Mouse (Mus musculus): ENCODE data around the gene Olfr1440. TPM values are rescaled to one million over a fixed set of nuclear protein-coding genes. Genes with fewer than 3 reads are reported as not detected.

Olfr1440 gene
- not detected in 2 replicates for polyA plus RNA-seq (2015; fragmentation: Nextera tagmentation; extraction: Ambion mirVana)

- 82% methylated on average over 2 of the region's 2 CpGs for WGBS
- ATAC-seq (ENCODE audit: insufficient read depth, low FRiP score, low read depth): no peak
Observed at GRCm38 (mm10) chr19:12386979-12387378, at the start of gene Olfr1440. Gene Olfr1440, plus strand, starts transcription at chr19:12387279.

GRCm38 (mm10) chr19:12373004-12373403 is 14.1 kb upstream of the Olfr1440 start:
- no peak for ATAC-seq (ENCODE audit: insufficient read depth, low FRiP score, low read depth)
- no peaks in the 10 kb centered on the region for H3K36me3 ChIP-seq
- 83% methylated on average over 3 of the region's 3 CpGs for WGBS

More at GRCm38 (mm10) chr19:12386979-12387378, at the start of gene Olfr1440:
- Histone ChIP-seq H3K27me3 (replicated peaks) (no peaks in the 10 kb centered on the region), H3K4me2 (no peak within 1 kb of the TSS), H3K36me3 (no peaks in the 10 kb centered on the region), H3K4me3 (replicated peaks) (no peak within 1 kb of the TSS), H3K9ac (no peak within 1 kb of the TSS), H3K4me1 (no peaks in the 10 kb centered on the region), H3K27ac (no peak within 1 kb of the TSS), H3K9me3 (no peaks in the 10 kb centered on the region)

GRCm38 (mm10) chr19:12374465-12375025 is 12.5 kb upstream of the Olfr1440 start:
- ATAC-seq (ENCODE audit: insufficient read depth, low FRiP score, low read depth): no peak
- H3K4me1 ChIP-seq: no peaks in the 10 kb centered on the region
- H3K9me3 ChIP-seq: no peaks in the 10 kb centered on the region
- H3K27ac ChIP-seq: no peak overlapping the region
- no peak overlapping the region for H3K4me2 ChIP-seq
- H3K4me3 ChIP-seq (replicated peaks): no peak overlapping the region
- H3K36me3 ChIP-seq: no peaks in the 10 kb centered on the region
- no peaks in the 10 kb centered on the region for H3K27me3 ChIP-seq (replicated peaks)
- H3K9ac ChIP-seq: no peak overlapping the region
- WGBS: 37% methylated on average over 2 of the region's 2 CpGs

More at GRCm38 (mm10) chr19:12373004-12373403, 14.1 kb upstream of the Olfr1440 start:
- no peak overlapping the region for H3K4me3 ChIP-seq (replicated peaks)
- no peaks in the 10 kb centered on the region for H3K4me1 ChIP-seq
- no peaks in the 10 kb centered on the region for H3K9me3 ChIP-seq
- no peak overlapping the region for H3K4me2 ChIP-seq
- H3K27ac ChIP-seq: no peak overlapping the region
- no peak overlapping the region for H3K9ac ChIP-seq
- H3K27me3 ChIP-seq (replicated peaks): no peaks in the 10 kb centered on the region

- H3K36me3 ChIP-seq: no peaks in the 10 kb centered on the region
- no peaks in the 10 kb centered on the region for H3K9me3 ChIP-seq
- H3K9ac ChIP-seq: no peak overlapping the region
- H3K27me3 ChIP-seq (replicated peaks): no peaks in the 10 kb centered on the region
- no peak overlapping the region for H3K4me3 ChIP-seq (replicated peaks)
- H3K4me2 ChIP-seq: no peak overlapping the region
- no peak overlapping the region for H3K27ac ChIP-seq
- no peaks in the 10 kb centered on the region for H3K4me1 ChIP-seq
- no peak for ATAC-seq (ENCODE audit: insufficient read depth, low FRiP score, low read depth)
Observed at GRCm38 (mm10) chr19:12413737-12414136, 26.7 kb downstream of the Olfr1440 start.

DNA sequence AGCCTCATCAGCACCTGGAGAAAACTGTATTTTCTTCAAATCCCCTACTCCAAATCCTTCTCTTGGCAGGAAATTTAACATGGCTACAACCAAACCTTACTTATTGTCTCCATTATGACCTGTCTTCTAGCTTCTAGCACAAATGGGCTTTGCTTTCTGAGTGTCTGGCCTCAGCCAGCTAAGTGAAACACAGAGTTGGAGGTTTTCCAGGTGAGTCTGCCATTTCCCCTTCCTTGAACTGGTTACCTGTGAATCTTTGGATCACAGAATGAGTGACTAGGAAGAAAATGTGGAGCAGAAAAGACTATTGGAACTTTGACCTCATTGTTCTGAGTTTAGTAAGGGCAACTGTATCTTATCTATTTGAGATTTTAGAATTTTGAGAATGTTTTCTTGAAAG is 30.3 kb downstream of the Olfr1440 start, which contains the start of gene Olfr1441:
Gene Olfr1441 (plus strand): TSS at position 73 of the 400 bp plus-strand sequence.
- Histone ChIP-seq H3K27ac (no peak within 1 kb of the TSS), H3K4me2 (no peak within 1 kb of the TSS), H3K4me1 (no peaks in the 10 kb centered on the region), H3K9me3 (no peaks in the 10 kb centered on the region), H3K36me3 (no peaks in the 10 kb centered on the region), H3K27me3 (replicated peaks) (no peaks in the 10 kb centered on the region), H3K4me3 (replicated peaks) (no peak within 1 kb of the TSS), H3K9ac (no peak within 1 kb of the TSS)
- no peak for ATAC-seq (ENCODE audit: insufficient read depth, low FRiP score, low read depth)

DNA sequence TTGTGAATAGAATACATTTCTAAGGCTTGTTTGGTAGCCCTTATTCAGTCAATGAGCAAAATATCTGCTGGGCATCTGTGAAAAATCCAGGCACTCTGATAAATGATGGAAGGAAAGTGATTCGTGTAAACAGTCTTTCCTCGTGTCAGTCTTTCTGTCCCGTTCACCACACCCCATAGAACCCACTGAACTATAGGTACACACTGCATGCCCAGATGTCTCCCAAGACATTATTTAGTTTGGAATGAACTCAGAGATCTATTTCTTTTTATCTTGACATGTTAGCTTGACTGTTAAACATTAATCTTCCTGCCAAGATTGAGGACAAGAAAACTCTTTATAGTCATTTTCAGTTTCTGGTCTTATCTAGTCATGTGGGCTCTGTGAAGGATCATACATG is 31.2 kb downstream of the Olfr1440 start:
- Histone ChIP-seq H3K27ac (no peak overlapping the region), H3K4me2 (no peak overlapping the region), H3K9me3 (no peaks in the 10 kb centered on the region), H3K4me3 (replicated peaks) (no peak overlapping the region), H3K9ac (no peak overlapping the region), H3K36me3 (no peaks in the 10 kb centered on the region), H3K4me1 (no peaks in the 10 kb centered on the region), H3K27me3 (replicated peaks) (no peaks in the 10 kb centered on the region)
- 26% methylated on average over 3 of the region's 3 CpGs for WGBS
- ATAC-seq (ENCODE audit: insufficient read depth, low FRiP score, low read depth): no peak

DNA sequence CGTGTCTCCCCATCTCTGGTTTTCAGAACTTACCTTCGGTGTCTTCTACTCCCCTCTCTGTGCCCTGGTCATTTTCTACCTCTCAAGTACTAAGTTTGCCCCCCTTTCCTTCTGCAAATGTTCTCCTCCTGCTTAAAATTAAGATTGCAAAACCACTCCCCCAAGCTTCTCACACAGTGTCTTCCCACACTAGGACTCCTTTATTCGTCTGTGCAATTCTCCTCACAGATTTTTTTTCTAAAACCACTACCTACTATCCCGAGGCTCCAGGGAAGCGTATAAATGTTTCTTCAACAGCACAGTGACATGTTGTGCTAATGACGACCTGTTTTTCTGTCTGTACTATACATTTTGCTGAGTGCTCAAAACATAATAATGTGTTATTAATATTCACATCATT is 33.5 kb downstream of the Olfr1440 start:
- Histone ChIP-seq H3K36me3 (no peaks in the 10 kb centered on the region), H3K9me3 (no peaks in the 10 kb centered on the region), H3K9ac (no peak overlapping the region), H3K4me3 (replicated peaks) (no peak overlapping the region), H3K4me2 (no peak overlapping the region), H3K27ac (no peak overlapping the region), H3K27me3 (replicated peaks) (no peaks in the 10 kb centered on the region), H3K4me1 (no peaks in the 10 kb centered on the region)
- no peak for ATAC-seq (ENCODE audit: insufficient read depth, low FRiP score, low read depth)
- WGBS: 68% methylated on average over 6 of the region's 6 CpGs

- no peak overlapping the region for H3K4me3 ChIP-seq (replicated peaks)
- no peaks in the 10 kb centered on the region for H3K36me3 ChIP-seq
- no peak overlapping the region for H3K9ac ChIP-seq
- no peaks in the 10 kb centered on the region for H3K4me1 ChIP-seq
- H3K4me2 ChIP-seq: no peak overlapping the region
- ATAC-seq (ENCODE audit: insufficient read depth, low FRiP score, low read depth): no peak
- no peak overlapping the region for H3K27ac ChIP-seq
- no peaks in the 10 kb centered on the region for H3K27me3 ChIP-seq (replicated peaks)
- 83% methylated on average over 1 of the region's 1 CpGs for WGBS
- no peaks in the 10 kb centered on the region for H3K9me3 ChIP-seq
Observed at GRCm38 (mm10) chr19:12421680-12422079, 34.6 kb downstream of the Olfr1440 start.

GRCm38 (mm10) chr19:12427101-12427500 is 40.0 kb downstream of the Olfr1440 start:
- Histone ChIP-seq H3K4me2 (no peak overlapping the region), H3K27me3 (replicated peaks) (no peaks in the 10 kb centered on the region), H3K4me3 (replicated peaks) (no peak overlapping the region), H3K36me3 (no peaks in the 10 kb centered on the region), H3K9me3 (no peaks in the 10 kb centered on the region), H3K27ac (no peak overlapping the region), H3K4me1 (no peaks in the 10 kb centered on the region), H3K9ac (no peak overlapping the region)
- 67% methylated on average over 5 of the region's 5 CpGs for WGBS
- ATAC-seq (ENCODE audit: insufficient read depth, low FRiP score, low read depth): no peak

- ATAC-seq (ENCODE audit: insufficient read depth, low FRiP score, low read depth): no peak
- Histone ChIP-seq H3K9me3 (no peaks in the 10 kb centered on the region), H3K36me3 (no peaks in the 10 kb centered on the region), H3K4me2 (no peak within 1 kb of the TSS), H3K4me1 (no peaks in the 10 kb centered on the region), H3K4me3 (replicated peaks) (no peak within 1 kb of the TSS), H3K9ac (no peak within 1 kb of the TSS), H3K27me3 (replicated peaks) (no peaks in the 10 kb centered on the region), H3K27ac (no peak within 1 kb of the TSS)
- 92% methylated on average over 6 of the region's 6 CpGs for WGBS
Observed at GRCm38 (mm10) chr19:12427605-12428004, 40.5 kb downstream of the Olfr1440 start, which contains the start of gene Pfpl. Gene Pfpl, plus strand, starts transcription at chr19:12427905.

GRCm38 (mm10) chr19:12433033-12433432 is 46.0 kb downstream of the Olfr1440 start:
- no peak for ATAC-seq (ENCODE audit: insufficient read depth, low FRiP score, low read depth)

DNA sequence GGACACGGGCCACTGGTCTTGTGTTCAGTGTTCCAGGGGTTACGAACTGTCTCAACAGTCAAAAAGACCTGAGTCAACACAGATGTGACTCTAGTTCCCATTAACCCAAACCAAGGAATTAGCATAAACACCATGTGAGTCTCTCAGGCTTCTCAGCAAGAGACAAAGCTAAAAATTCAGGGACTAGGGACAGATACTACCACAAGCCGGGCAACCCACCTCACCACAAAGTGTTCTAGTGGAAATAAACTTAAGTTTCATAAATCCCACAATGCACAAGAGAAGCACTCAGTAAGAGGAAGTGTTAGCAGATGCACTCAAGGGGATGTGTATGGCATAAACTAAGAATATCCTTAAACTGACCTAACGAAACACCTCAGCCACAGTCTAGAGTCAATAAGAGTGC is 47.9 kb downstream of the Olfr1440 start:
- no peak overlapping the region for H3K27ac ChIP-seq
- H3K36me3 ChIP-seq: no peaks in the 10 kb centered on the region
- 80% methylated on average over 4 of the region's 4 CpGs for WGBS
- no peak for ATAC-seq (ENCODE audit: insufficient read depth, low FRiP score, low read depth)
- no peaks in the 10 kb centered on the region for H3K9me3 ChIP-seq
- no peak overlapping the region for H3K4me3 ChIP-seq (replicated peaks)
- no peak overlapping the region for H3K4me2 ChIP-seq
- H3K27me3 ChIP-seq (replicated peaks): no peaks in the 10 kb centered on the region
- H3K4me1 ChIP-seq: no peaks in the 10 kb centered on the region
- H3K9ac ChIP-seq: no peak overlapping the region

More at GRCm38 (mm10) chr19:12433033-12433432, 46.0 kb downstream of the Olfr1440 start:
- H3K9me3 ChIP-seq: no peaks in the 10 kb centered on the region
- no peaks in the 10 kb centered on the region for H3K4me1 ChIP-seq
- H3K36me3 ChIP-seq: no peaks in the 10 kb centered on the region
- no peak overlapping the region for H3K27ac ChIP-seq
- H3K4me3 ChIP-seq (replicated peaks): no peak overlapping the region
- H3K9ac ChIP-seq: no peak overlapping the region
- 17% methylated on average over 2 of the region's 2 CpGs for WGBS
- no peak overlapping the region for H3K4me2 ChIP-seq
- no peaks in the 10 kb centered on the region for H3K27me3 ChIP-seq (replicated peaks)
